33 mouse cellular contexts compared by ENCODE assay signal in the genomic region with DNA sequence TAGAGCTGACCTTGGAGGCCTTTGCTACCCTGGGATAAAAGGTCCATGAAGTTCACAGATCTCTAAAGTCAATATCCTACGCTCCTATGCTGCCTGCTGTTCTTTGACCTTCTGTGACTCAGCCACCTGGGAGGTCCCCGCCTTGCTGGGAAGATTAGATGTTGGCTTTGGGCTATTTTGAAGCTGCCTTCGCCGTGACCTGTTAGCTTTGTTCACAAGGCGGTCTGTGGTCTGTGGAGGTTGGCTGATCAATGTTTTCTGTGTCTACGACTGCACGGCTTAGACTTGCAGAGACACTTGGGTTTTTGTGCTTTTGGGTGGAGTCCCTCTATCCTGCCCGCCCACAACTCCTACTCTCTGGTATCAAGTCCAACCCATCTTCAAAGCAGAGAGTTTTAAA. TPM values are rescaled to one million over a fixed set of nuclear protein-coding genes. Genes with fewer than 3 reads are reported as not detected.
DNase-seq lines count a peak whose midpoint lies in the region; ATAC-seq lines count a peak whose summit lies in the region.
"Had no signal": no experiment of that assay in that cellular context is flagged by ENCODE, and none has a peak within 500 bp of the region (broad histone marks: within the 10 kb centered on the region; RNA-seq: fewer than 3 reads in every experiment).

No protein-coding gene starts in this region.

- H3K4me3 ChIP-seq in embryonic facial prominence, embryonic 10.5 days: no peak overlapping the region
- H3K4me3 ChIP-seq in stomach, embryonic 16.5 days (replicated peaks; ENCODE audit: low read length): no peak overlapping the region
- H3K4me3 ChIP-seq: forebrain, embryonic 10.5 days; heart, embryonic 13.5 days; left cerebral cortex, adult 2 months; liver, embryonic 12.5 days; midbrain, embryonic 12.5 days had no signal

- 54% methylated on average over 8 of the region's 8 CpGs for WGBS in embryonic facial prominence, embryonic 10.5 days
- WGBS in stomach, embryonic 16.5 days: 69% methylated on average over 8 of the region's 8 CpGs

- no peaks in the 10 kb centered on the region for H3K36me3 ChIP-seq in embryonic facial prominence, embryonic 10.5 days (replicated peaks)
- no peaks in the 10 kb centered on the region for H3K36me3 ChIP-seq in stomach, embryonic 16.5 days (ENCODE audit: control insufficient read depth, insufficient read depth, low read length)
- H3K36me3 ChIP-seq: forebrain, embryonic 10.5 days; heart, embryonic 13.5 days; liver, embryonic 12.5 days; midbrain, embryonic 12.5 days had no signal

- H3K9ac ChIP-seq in stomach, embryonic 16.5 days (ENCODE audit: low read length): no peak overlapping the region
- H3K9ac ChIP-seq: heart, embryonic 13.5 days; liver, embryonic 12.5 days; midbrain, embryonic 12.5 days had no signal

- H3K27me3 ChIP-seq in embryonic facial prominence, embryonic 10.5 days (replicated peaks; ENCODE audit: low read depth, poor library complexity, severe bottlenecking): no peaks in the 10 kb centered on the region
- no peaks in the 10 kb centered on the region for H3K27me3 ChIP-seq in stomach, embryonic 16.5 days (ENCODE audit: control insufficient read depth, insufficient read depth, low read length)
- H3K27me3 ChIP-seq: heart, embryonic 13.5 days; liver, embryonic 12.5 days; midbrain, embryonic 12.5 days had no signal

- peak; percentile 50 for ATAC-seq in CD4-positive, CD25-positive, alpha-beta regulatory T cell, adult 4 months
- peak; percentile 62; the same call in 1 of the 2 replicates for ATAC-seq in stomach, embryonic 16.5 days (ENCODE audit: insufficient read depth, low FRiP score)
- ATAC-seq: hindbrain, postnatal 0 days; liver, embryonic 12.5 days had no signal

- intact Hi-C loops in left cerebral cortex, postnatal 36 days (cut with DNase I): no loop called here
- intact Hi-C loops in left cerebral cortex, postnatal 10 days (cut with DNase I): no loop called here

- H3K27ac ChIP-seq in embryonic facial prominence, embryonic 10.5 days (replicated peaks): no peak overlapping the region
- peak overlapping the region; percentile 86 for H3K27ac ChIP-seq in stomach, embryonic 16.5 days (ENCODE audit: low read length)
- H3K27ac ChIP-seq: forebrain, embryonic 10.5 days; heart, embryonic 13.5 days; hindbrain, postnatal 0 days; kidney, postnatal 0 days; left cerebral cortex, adult 2 months; liver, embryonic 12.5 days; midbrain, embryonic 12.5 days had no signal

- peak; percentile 60 for DNase-seq in CD4-positive helper T cell, adult 2 months (ENCODE audit: low read depth, low spot score)
- DNase-seq in embryonic facial prominence, embryonic 10.5 days (ENCODE audit: low spot score): peak; percentile 23
- no peak for DNase-seq in left cerebral cortex, postnatal 36 days (ENCODE audit: low spot score in 2 of 2)
- no peak for DNase-seq in left cerebral cortex, postnatal 10 days (ENCODE audit: extremely low spot score in 1 of 2, low spot score in 2 of 2)
- DNase-seq in natural killer cell, adult 2 months (ENCODE audit: low spot score in 2 of 2): no peak
- DNase-seq: adrenal gland, adult 8-10 months; B cell, adult 2 months; cerebellum, adult 18-20 months; cerebellum, postnatal 14 days; gastrocnemius, postnatal 25 days; heart, adult 18-20 months; heart, postnatal 14 days; kidney, adult 2 months; lung, adult 2 months had no signal

- no peak overlapping the region for H3K4me2 ChIP-seq in stomach, embryonic 16.5 days (ENCODE audit: low read depth, low read length)
- H3K4me2 ChIP-seq: heart, embryonic 13.5 days; liver, embryonic 12.5 days; midbrain, embryonic 12.5 days had no signal

- H3K4me1 ChIP-seq in embryonic facial prominence, embryonic 10.5 days: peaks cover 30% of the 10 kb centered on the region
- peaks cover 3% of the 10 kb centered on the region; the same call in 1 of the 2 replicates for H3K4me1 ChIP-seq in stomach, embryonic 16.5 days (ENCODE audit: control insufficient read depth, insufficient read depth, low read length)
- H3K4me1 ChIP-seq: heart, embryonic 13.5 days; liver, embryonic 12.5 days had no signal

- H3K9me3 ChIP-seq in embryonic facial prominence, embryonic 10.5 days: no peaks in the 10 kb centered on the region
- no peaks in the 10 kb centered on the region for H3K9me3 ChIP-seq in stomach, embryonic 16.5 days (replicated peaks; ENCODE audit: control insufficient read depth, low read length)
- H3K9me3 ChIP-seq: forebrain, embryonic 10.5 days; heart, embryonic 13.5 days; liver, embryonic 12.5 days; midbrain, embryonic 12.5 days had no signal

RNA-seq across cellular contexts. Expression of a gene that starts 2.9 kb away (rescaled TPM):
- not detected for polyA plus RNA-seq in CD4-positive, CD25-positive, alpha-beta regulatory T cell, adult 4 months (2017; shearing (Covaris generic))
- polyA plus RNA-seq in embryonic facial prominence, embryonic 10.5 days (2016; fragmentation: Nextera tagmentation; extraction: Ambion mirVana): not detected in 2 replicates
- not detected in 2 replicates for polyA plus RNA-seq in stomach, embryonic 16.5 days (2015; fragmentation: Nextera tagmentation; extraction: Ambion mirVana)
- not detected for total RNA-seq in left cerebral cortex, postnatal 36 days (2021)
- not detected for total RNA-seq in left cerebral cortex, postnatal 10 days (2021)
- total RNA-seq: adrenal gland, adult 8-10 months; gastrocnemius, postnatal 25 days; heart, adult 18-20 months; heart, postnatal 14 days; hindbrain, postnatal 0 days; layer of hippocampus, postnatal 10 days; left cerebral cortex, adult 2 months; megakaryocyte, adult 5-6 weeks; monocyte, adult 5-6 weeks had no signal
- polyA plus RNA-seq: embryonic facial prominence, embryonic 11.5 days; forebrain, embryonic 10.5 days; heart, embryonic 13.5 days; hindbrain, embryonic 11.5 days; hindbrain, postnatal 0 days; kidney, adult 2 months; kidney, postnatal 0 days; large intestine, adult 2 months; limb, embryonic 11.5 days; liver, embryonic 12.5 days; lung, adult 2 months; midbrain, embryonic 12.5 days; neural tube, embryonic 11.5 days; spleen, adult 2 months; urinary bladder, adult 2 months had no signal

RNA-seq across cellular contexts. Expression of a gene that starts 42.4 kb away (rescaled TPM):
- polyA plus RNA-seq in CD4-positive, CD25-positive, alpha-beta regulatory T cell, adult 4 months (2017; shearing (Covaris generic)): under 1 TPM in 1 of 2 experiments, not detected in 1; 0.83 TPM
- 2.7 and 3.4 TPM in 2 replicates for polyA plus RNA-seq in embryonic facial prominence, embryonic 10.5 days (2016; fragmentation: Nextera tagmentation; extraction: Ambion mirVana)
- polyA plus RNA-seq in stomach, embryonic 16.5 days (2015; fragmentation: Nextera tagmentation; extraction: Ambion mirVana): 11.2 and 13.5 TPM in 2 replicates
- 10 to 100 TPM; 28.2 to 54.5 TPM for total RNA-seq in left cerebral cortex, postnatal 36 days (2021)
- total RNA-seq in left cerebral cortex, postnatal 10 days (2021): 10 to 100 TPM; 38.7 to 40.3 TPM
- total RNA-seq: megakaryocyte, adult 5-6 weeks; monocyte, adult 5-6 weeks had no signal

Comparison
In these comparisons a context has a peak if more than half of its experiments do, and no peak if none do; other contexts are left out.
1. DNase-seq: peak in CD4-positive helper T cell, adult 2 months (single experiment) and embryonic facial prominence, embryonic 10.5 days (single experiment); none in left cerebral cortex, postnatal 36 days (0 of 2), left cerebral cortex, postnatal 10 days (0 of 2) and natural killer cell, adult 2 months (0 of 2).